Mouse (Mus musculus): Measurements from ENCODE around the gene A730049H05Rik.

Gene A730049H05Rik

GRCm38 (mm10) chr6:92829148-92829547 is 12.9 kb downstream of the A730049H05Rik start:
- DNase-seq, result no peak

GRCm38 (mm10) chr6:92831106-92831505 is 14.8 kb downstream of the A730049H05Rik start:
- no peak for DNase-seq

- DNase-seq, result no peak
Measured at GRCm38 (mm10) chr6:92842000-92842399, 25.7 kb downstream of the A730049H05Rik start.

GRCm38 (mm10) chr6:92843474-92843873 is 27.2 kb downstream of the A730049H05Rik start:
- no peak for DNase-seq

- DNase-seq, result no peak
Measured at GRCm38 (mm10) chr6:92845898-92846297, 29.6 kb downstream of the A730049H05Rik start.

GRCm38 (mm10) chr6:92846614-92847013 is 30.3 kb downstream of the A730049H05Rik start:
- no peak for DNase-seq

- no peak for DNase-seq
Measured at GRCm38 (mm10) chr6:92849208-92849607, 32.9 kb downstream of the A730049H05Rik start.

- DNase-seq, result peak; percentile 24
Measured at GRCm38 (mm10) chr6:92850250-92850649, 34.0 kb downstream of the A730049H05Rik start.

- no peak for DNase-seq
Measured at GRCm38 (mm10) chr6:92854873-92855272, 38.6 kb downstream of the A730049H05Rik start.

- DNase-seq, result no peak
Measured at GRCm38 (mm10) chr6:92857761-92858160, 41.5 kb downstream of the A730049H05Rik start.

GRCm38 (mm10) chr6:92858721-92859510 is 42.6 kb downstream of the A730049H05Rik start:
- no peak for DNase-seq

- no peak for DNase-seq
Measured at GRCm38 (mm10) chr6:92860285-92860912, 44.1 kb downstream of the A730049H05Rik start.

- no peak for DNase-seq
Measured at GRCm38 (mm10) chr6:92862599-92862998, 46.3 kb downstream of the A730049H05Rik start.

GRCm38 (mm10) chr6:92869089-92869581 is 52.9 kb downstream of the A730049H05Rik start, which contains the start of gene Gm15737:
Gene Gm15737 (plus strand): TSS chr6:92869357.
- no peak for DNase-seq

GRCm38 (mm10) chr6:92869582-92870219 is 53.4 kb downstream of the A730049H05Rik start:
- DNase-seq, result no peak

- DNase-seq, result no peak
Measured at GRCm38 (mm10) chr6:92871813-92872212, 55.5 kb downstream of the A730049H05Rik start.

- no peak for DNase-seq
Measured at GRCm38 (mm10) chr6:92872766-92873165, 56.5 kb downstream of the A730049H05Rik start.

GRCm38 (mm10) chr6:92874854-92875253 is 58.6 kb downstream of the A730049H05Rik start:
- DNase-seq, result no peak

GRCm38 (mm10) chr6:92875340-92875739 is 59.1 kb downstream of the A730049H05Rik start:
- DNase-seq, result no peak

GRCm38 (mm10) chr6:92876121-92876520 is 59.8 kb downstream of the A730049H05Rik start:
- no peak for DNase-seq

- DNase-seq, result no peak
Measured at GRCm38 (mm10) chr6:92877236-92877635, 61.0 kb downstream of the A730049H05Rik start.

- DNase-seq, result no peak
Measured at GRCm38 (mm10) chr6:92878771-92879170, 62.5 kb downstream of the A730049H05Rik start.

GRCm38 (mm10) chr6:92879700-92880265 is 63.5 kb downstream of the A730049H05Rik start:
- no peak for DNase-seq

All from liver (tissue).